Mouse (Mus musculus) heart, adult 9 months (tissue): Measurements from ENCODE around the gene Cdc42ep3.

ENCODE experiments used
- DNase-seq, 2 experiments: peaks; one replicate each; pipeline ENCODE4 v3.0.0; 2022; ENCODE audit warnings: low spot score in 2 of 2

Cdc42ep3 gene

GRCm38 (mm10) chr17:79354444-79355270 lies at the start of gene Cdc42ep3:
Gene Cdc42ep3 (minus strand): TSS chr17:79355091.
- DNase-seq = peak; percentile 77 to 80

DNA sequence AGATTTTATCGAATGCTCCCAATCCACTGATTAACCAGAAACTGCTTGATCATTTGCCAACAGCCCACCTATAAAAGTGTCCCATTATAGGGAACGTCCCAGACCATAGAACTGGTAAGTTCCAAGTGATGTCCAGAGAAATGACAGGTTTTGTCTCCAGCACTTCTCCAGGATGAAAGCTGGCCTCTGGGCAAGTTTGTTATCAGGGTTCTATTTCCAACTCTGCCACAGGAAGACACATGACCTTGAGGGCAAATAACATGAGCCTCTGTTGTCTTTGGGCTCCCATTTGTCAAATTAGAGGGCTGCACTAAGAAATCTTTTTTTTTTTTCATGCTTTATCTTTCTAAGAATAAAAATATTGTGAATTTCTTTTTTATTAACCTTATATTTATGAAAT lies 45.5 kb upstream of the Cdc42ep3 start:
- DNase-seq = peak; percentile 41 to 53

GRCm38 (mm10) chr17:79398416-79398815 lies 43.5 kb upstream of the Cdc42ep3 start:
- DNase-seq = no peak

- no peak for DNase-seq
These were observed 39.9 kb upstream of the Cdc42ep3 start for GRCm38 (mm10) chr17:79394799-79395198.

DNA sequence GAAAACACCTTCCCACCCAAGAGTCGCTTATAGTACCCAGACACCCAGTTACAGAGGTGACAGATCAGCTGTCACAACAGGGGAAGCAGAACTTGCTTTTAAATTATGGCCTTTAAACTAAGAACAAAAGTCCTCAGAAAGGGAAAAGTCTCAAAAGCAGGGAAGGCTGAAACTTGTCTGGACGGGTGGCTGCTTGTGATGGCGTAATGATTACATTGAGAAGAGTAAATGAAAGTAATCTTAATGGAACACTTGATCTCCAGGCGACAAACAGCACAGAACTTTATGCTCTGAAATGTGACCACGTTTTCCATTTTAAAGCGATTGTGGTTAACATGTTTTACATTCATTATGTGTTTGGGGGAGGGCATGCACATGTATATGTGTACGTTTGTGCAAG lies 39.0 kb upstream of the Cdc42ep3 start:
- DNase-seq = no peak

DNA sequence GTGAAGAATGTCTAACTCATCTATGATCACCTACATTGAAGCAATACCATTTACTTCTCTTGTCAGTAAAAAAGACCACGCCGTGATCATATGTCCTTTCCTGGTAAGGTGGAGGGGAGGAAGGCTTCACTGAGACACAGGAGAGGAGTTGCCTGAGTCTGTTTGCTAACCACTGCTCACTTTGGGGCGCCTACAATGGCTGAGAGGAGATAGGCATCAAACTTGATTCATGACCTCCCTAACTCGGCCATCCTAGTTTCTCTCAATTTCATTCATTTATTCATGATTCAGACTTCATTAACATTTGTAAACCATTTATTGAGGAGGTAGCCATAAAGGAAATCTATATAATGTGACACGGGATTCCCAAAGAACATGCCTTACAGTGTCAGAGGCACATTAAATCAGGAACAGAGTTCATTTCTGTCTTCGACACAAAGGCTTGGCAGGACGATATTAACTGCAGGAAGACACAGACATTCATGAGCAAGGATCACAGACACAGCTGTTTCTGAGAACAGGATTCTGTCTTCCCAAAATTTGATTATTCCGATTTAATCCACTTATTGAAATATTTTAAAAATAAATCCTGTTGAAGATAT lies 32.7 kb upstream of the Cdc42ep3 start:
- no peak for DNase-seq

- DNase-seq = no peak
These were observed 26.6 kb upstream of the Cdc42ep3 start for GRCm38 (mm10) chr17:79381485-79381884.

DNA sequence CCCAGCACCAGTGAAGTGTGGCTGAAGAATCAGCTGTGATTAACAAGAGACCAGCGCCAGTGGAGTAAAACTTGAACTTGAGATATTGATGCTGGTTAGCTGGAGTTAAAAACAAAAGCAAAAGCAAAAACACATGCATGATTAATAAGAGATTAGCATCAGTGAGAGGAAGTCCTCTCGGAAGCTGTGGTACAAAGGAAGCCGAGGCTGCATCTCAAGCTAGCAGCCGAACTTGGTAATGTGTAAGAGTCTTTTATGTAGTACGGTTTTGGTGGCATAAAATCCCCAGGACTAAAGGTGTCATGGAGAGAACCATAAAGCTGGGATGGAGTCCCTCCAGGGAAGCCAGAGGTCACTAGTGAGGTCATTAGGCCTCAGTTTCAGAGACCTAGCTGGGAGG lies 24.3 kb upstream of the Cdc42ep3 start:
- peak; percentile 23 to 59 for DNase-seq

DNA sequence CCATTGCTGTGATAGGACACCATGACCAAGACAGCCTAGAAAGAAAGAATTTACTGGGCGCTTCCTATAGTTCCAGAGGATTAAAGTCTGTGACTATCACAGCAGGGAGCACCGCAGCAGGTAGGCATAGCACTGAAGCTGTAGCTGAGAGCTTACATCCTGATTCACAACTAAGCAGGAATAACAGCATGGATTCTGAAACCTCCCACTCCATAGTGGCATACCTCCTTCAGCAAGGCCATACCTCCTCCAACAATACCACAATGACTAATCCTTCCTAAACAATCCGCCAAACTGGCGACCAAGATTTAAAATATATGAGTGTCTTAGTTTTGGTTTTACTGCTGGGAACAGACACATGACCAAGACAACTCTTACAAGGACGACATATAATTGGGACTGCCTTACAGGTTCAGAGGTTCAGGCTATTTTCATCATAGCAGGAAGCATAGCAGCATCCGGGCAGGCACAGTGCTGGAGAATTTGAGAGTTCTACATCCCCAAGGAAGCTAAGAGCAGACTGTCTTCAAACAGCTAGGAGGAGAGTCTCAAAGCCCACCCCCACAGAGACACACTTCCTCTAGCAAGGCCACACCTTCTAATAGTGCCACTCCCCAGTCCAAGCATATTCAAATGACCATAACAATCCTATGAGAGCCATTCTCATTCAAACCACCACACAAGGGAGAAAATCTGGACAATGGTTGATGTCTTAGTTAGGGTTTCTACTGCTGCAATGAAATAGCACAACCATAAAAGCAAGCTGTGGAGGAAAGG lies 21.7 kb upstream of the Cdc42ep3 start:
- no peak for DNase-seq

DNA sequence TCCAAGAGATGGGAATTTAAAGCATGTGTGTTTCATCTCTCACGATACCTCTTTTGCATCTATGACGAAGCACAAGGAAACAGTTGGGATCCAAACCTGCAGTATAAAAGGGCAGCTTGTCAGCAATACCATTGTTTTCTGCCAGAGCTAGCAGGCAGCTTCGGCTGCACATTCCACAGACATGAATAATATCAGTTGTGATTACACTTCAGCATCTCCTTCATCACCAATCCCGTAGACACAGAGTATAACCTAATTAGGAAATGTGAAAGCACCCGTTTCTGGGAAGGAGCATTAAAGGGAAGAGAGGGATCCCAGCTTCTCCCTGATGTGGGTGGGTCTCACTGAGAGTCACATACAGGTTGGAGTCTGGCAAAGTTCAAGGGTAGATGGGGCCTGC lies 18.1 kb upstream of the Cdc42ep3 start:
- no peak for DNase-seq

- DNase-seq = no peak
These were observed 10.0 kb upstream of the Cdc42ep3 start for GRCm38 (mm10) chr17:79364749-79365450.

DNA sequence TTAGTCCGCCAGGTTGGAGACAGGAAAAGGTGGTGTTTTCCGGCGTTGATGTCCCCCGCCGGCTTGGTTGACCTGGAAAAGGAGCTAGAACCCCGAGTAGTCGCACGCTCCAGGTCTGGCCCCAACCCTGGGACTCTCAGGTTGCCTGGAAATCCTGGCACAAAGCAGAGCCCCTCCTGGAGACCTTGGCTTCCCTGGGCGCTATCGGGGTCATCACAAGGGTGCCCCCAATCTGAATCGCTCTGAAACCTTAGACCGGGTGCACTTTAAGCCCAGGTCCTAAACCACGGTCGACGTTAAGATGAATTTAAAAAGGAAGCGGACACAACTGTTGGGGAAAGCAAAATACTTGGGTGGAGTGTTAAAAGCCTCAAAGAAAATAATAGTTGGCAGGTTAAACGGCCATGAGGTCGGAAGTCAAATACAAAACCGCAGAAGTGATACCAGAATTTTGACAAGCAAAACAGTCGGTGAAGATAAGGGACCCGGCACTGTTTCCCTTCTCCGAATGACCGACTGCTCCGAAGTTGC lies 1.2 kb upstream of the Cdc42ep3 start:
- no peak for DNase-seq

DNA sequence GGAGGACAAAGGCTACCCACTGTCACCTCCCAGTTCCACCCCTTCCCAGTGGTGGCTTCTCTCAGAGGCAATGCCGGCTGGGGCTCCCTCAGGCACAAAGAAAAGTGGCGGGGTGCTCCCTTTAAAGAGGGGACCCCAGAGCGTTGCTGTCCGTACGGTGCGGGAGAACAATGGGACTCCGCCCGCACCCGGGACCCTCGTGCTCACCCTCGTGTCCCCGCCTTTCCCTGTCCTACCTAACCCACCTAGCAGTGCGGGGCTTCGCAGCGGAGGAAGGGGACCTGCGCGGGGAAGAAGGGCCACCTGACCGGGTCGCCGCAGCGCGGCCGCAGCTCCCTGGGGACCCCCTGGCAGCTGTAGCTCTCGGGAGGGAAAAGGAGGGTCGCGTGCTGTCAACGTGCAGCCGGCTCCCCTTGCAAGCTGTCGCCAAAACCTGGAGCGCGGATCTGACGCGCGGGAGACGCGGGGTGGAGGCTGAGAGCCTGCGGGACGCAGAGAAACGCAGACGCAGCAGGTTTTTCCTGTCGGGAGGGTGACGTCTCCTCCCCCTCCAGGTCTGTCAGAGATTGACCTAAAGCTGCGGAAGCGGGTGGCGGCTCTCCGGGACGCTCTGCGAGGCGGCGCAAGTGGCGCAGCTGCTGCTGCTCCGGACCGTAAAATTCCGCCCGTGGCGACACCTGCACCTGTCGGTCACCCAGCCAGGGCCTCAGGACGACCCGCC lies 540 bp upstream of the Cdc42ep3 start:
- peak; percentile 72 to 77 for DNase-seq

DNA sequence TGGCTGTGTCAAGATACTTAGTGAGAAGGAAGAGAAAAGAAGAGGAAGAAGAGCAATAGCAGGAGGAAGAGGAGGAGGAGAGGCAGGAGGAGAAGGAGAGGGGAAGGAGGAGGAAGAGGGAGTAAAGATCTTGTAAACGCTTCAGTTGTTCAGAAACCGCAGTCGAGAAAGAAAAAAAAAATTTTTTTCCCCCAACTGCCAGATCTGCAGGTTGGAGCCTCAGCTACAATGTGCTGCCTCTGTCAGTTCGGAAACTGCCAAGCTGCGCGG lies 782 bp downstream of the Cdc42ep3 start:
- DNase-seq = no peak

- DNase-seq = peak; percentile 57 to 67
These were observed 1.3 kb downstream of the Cdc42ep3 start for GRCm38 (mm10) chr17:79353446-79354173.

- peak in 1 of 2 experiments; percentile 23 for DNase-seq
These were observed 4.1 kb downstream of the Cdc42ep3 start for GRCm38 (mm10) chr17:79350751-79351191.

- no peak for DNase-seq
These were observed 5.5 kb downstream of the Cdc42ep3 start for GRCm38 (mm10) chr17:79349371-79349770.

DNA sequence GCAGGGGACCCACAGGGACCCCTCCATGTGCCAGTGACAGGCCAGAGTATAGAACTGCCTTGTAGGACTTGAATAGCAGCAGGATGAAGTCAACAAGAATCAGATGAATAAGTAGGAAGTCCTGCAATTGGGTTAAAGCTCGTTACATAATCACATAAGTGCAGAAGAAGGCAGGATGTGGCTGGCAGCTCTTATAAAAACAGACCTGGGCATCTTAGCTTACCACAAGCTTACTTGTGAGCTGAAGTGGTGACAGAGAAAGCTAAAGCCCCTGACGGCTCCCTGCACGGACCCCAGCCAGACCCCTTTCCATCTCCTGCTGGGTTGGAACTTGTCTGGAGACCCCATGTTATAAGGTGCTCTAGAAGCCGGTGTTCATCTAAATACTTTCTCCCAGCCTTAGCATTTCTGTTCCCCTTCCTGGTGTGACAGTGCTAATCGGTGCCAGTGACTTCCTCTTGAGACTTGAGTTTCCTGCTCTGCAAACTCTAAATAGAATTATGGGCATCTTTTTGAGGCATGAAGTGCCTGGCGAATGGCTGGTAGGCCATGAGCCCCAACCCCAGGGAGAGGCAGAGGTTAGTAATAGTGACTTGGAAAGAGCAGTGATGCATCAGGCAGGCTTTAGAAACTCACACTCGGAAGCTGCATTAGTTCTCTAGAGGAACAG lies 6.8 kb downstream of the Cdc42ep3 start:
- no peak for DNase-seq

DNA sequence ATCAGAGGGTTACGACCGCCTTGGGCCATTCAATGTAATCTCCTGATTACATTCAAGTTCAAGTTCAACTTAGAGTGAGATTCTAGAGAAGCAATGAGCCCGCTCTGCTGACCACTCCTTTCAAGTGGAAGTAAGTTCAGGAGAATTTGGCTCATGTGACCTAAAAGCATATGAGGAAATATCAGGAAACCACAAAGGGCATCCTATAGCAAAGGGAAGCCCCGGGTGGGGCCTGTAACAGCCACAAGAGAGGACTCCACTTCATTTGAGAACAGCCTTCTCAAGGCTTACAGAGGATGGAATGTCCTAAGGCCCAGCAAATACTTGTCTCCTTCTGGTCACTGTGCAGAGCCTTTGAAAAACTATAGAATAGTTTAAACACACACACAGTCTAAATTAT lies 7.6 kb downstream of the Cdc42ep3 start:
- DNase-seq = no peak
